Mouse (Mus musculus) liver, postnatal 0 days (tissue): ENCODE results near the gene Pfkl.
A peak's percentile ranks its signal among the peaks of the same experiment; 100 is the strongest.

ENCODE experiments used
- CTCF ChIP-seq: sonication (generic); IDR thresholded peaks from 2 replicates; pipeline ENCODE4 v1.5.1; 2016; ENCODE audit warnings: antibody characterized with exemption, low read depth
- EP300 ChIP-seq: IDR thresholded peaks from 2 replicates; pipeline ENCODE4 v1.6.1; 2016; ENCODE audit warnings: antibody characterized with exemption, low read depth, mild to moderate bottlenecking

DNA sequence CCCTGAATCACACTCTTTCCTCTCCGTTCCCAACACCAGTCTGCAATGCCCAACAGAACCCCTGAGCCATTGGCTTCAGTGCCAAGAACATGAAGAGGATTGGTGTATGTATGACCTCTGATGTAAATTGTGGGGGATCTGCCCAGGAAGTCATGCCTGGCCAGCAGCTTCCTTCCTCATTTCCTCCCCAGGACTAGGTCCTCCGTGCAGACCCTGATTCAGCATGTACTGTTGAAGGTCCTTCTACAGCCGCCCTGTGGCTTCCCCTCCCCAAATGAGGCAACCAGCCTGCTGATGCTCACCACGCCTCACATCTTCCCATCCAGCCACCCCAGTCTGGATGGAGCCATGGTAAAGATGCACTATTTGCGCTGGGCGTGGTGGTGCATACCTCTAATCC lies 39.4 kb downstream of the Pfkl start, which contains the start of gene Trpm2:
- TF ChIP-seq EP300 (peak; percentile 19; the same call in 1 of the 2 replicates), CTCF (no peak)
